Mouse (Mus musculus): ENCODE results near the gene Gm10392. TPM values are rescaled to one million over a fixed set of nuclear protein-coding genes. Genes with fewer than 3 reads are reported as not detected.

Gm10392 gene
- polyA plus RNA-seq, 1 experiment from 2014 or later = 0.10 TPM

- H3K36me3 ChIP-seq (replicated peaks) = peaks cover 5% of the 10 kb centered on the region; the same call in 1 of the 2 replicates
- H3K4me3 ChIP-seq = peak within 1 kb of the TSS; percentile 72
- WGBS = 5% methylated on average over 39 of the region's 39 CpGs
- peaks cover 58% of the 10 kb centered on the region for H3K27me3 ChIP-seq (ENCODE audit: poor library complexity, severe bottlenecking)
- DNase-seq (ENCODE audit: extremely low spot score, low spot score) = no peak
- H3K27ac ChIP-seq = peak within 1 kb of the TSS; percentile 88
- no peaks in the 10 kb centered on the region for H3K9me3 ChIP-seq
- peaks cover 87% of the 10 kb centered on the region for H3K4me1 ChIP-seq
These were observed 3.1 kb downstream of the Gm10392 start, which contains the start of gene Trp53i13 for GRCm38 (mm10) chr11:77515637-77516552. Trp53i13 (minus strand) TSS chr11:77515980.

- under 1% methylated on average over 68 of the region's 72 CpGs for WGBS
- DNase-seq (ENCODE audit: extremely low spot score, low spot score) = peak; percentile 88
- peaks cover 12% of the 10 kb centered on the region for H3K36me3 ChIP-seq (replicated peaks)
- no peaks in the 10 kb centered on the region for H3K9me3 ChIP-seq
- H3K4me3 ChIP-seq = peak within 1 kb of the TSS; percentile 72
- peaks cover 79% of the 10 kb centered on the region for H3K4me1 ChIP-seq
- peak within 1 kb of the TSS; percentile 88 for H3K27ac ChIP-seq
- H3K27me3 ChIP-seq (ENCODE audit: poor library complexity, severe bottlenecking) = peaks cover 58% of the 10 kb centered on the region
These were observed 4.0 kb downstream of the Gm10392 start, which contains the start of gene Abhd15 for GRCm38 (mm10) chr11:77514832-77515636. Abhd15 (plus strand) TSS chr11:77515121.

- Histone ChIP-seq H3K4me3 (peak overlapping the region; percentile 72), H3K36me3 (replicated peaks) (peaks cover 19% of the 10 kb centered on the region), H3K27ac (peak overlapping the region; percentile 88), H3K9me3 (no peaks in the 10 kb centered on the region), H3K4me1 (peaks cover 72% of the 10 kb centered on the region), H3K27me3 (ENCODE audit: poor library complexity, severe bottlenecking) (peaks cover 58% of the 10 kb centered on the region)
- 2% methylated on average over 19 of the region's 19 CpGs for WGBS
- no peak for DNase-seq (ENCODE audit: extremely low spot score, low spot score)
These were observed 4.6 kb downstream of the Gm10392 start for GRCm38 (mm10) chr11:77514281-77514831.

- peak overlapping the region; percentile 88 for H3K27ac ChIP-seq
- WGBS = 2% methylated on average over 10 of the region's 10 CpGs
These were observed 5.2 kb downstream of the Gm10392 start for GRCm38 (mm10) chr11:77513811-77514170.

DNA sequence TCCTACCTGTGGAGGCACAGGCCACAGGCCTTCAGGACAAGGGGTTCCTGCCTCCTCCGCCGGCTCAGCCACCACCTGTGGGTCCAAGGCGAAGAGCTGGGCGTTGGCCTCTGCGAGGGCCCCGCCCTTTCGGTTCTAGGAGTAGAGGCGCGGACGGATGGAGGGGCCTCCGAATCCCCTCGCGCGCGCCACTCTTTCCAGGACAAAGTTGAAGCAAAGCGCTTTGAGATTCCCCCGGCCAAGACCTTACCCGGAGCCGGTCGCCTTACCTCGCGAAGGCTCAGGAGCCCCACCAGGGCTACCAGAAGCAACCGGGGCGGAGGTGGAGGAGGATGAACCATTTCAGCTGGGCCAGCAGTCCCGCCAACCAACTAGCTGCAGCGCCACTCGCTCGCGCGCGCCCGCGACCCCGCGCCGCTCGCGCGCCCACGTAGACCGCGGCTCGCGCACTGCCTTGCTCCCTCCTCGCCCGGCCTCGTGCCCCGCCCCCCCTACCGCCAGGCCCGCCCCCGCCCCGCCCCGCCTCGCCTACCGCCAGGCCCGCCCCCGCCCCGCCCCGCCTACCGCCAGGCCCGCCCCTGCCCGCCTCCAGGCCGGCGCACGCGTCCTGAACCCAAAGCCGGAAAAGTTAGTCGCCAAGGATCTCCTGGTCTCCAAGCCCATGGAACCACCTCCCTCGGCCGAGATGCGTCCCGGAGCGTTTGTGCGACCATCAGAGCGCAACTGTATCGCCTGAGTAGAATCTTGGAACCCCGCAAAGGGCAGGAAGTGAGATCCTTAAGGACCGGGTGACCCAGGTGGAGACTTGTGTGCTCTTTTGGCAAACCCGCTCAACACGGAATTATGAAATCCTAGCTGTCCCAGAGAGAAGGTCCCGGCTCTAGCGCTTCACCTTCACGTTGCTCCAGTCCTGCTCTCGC, 5.8 kb downstream of the Gm10392 start:
- DNase-seq (ENCODE audit: extremely low spot score, low spot score) = peak; percentile 94
- peaks cover 55% of the 10 kb centered on the region for H3K27me3 ChIP-seq (ENCODE audit: poor library complexity, severe bottlenecking)
- H3K4me1 ChIP-seq = peaks cover 68% of the 10 kb centered on the region
- peak overlapping the region; percentile 72 for H3K4me3 ChIP-seq
- H3K27ac ChIP-seq = peak overlapping the region; percentile 88
- H3K9me3 ChIP-seq = no peaks in the 10 kb centered on the region
- under 1% methylated on average over 82 of the region's 84 CpGs for WGBS
- H3K36me3 ChIP-seq (replicated peaks) = peaks cover 25% of the 10 kb centered on the region

More at GRCm38 (mm10) chr11:77513811-77514170, 5.2 kb downstream of the Gm10392 start:
- H3K36me3 ChIP-seq (replicated peaks) = peaks cover 24% of the 10 kb centered on the region
- DNase-seq (ENCODE audit: extremely low spot score, low spot score) = no peak
- no peaks in the 10 kb centered on the region for H3K9me3 ChIP-seq
- H3K4me1 ChIP-seq = peaks cover 68% of the 10 kb centered on the region
- H3K4me3 ChIP-seq = peak overlapping the region; percentile 72
- H3K27me3 ChIP-seq (ENCODE audit: poor library complexity, severe bottlenecking) = peaks cover 58% of the 10 kb centered on the region

GRCm38 (mm10) chr11:77511336-77511735, 7.7 kb downstream of the Gm10392 start:
- Histone ChIP-seq H3K36me3 (replicated peaks) (peaks cover 41% of the 10 kb centered on the region), H3K9me3 (no peaks in the 10 kb centered on the region), H3K4me1 (peaks cover 64% of the 10 kb centered on the region), H3K4me3 (no peak overlapping the region), H3K27ac (no peak overlapping the region), H3K27me3 (ENCODE audit: poor library complexity, severe bottlenecking) (peaks cover 38% of the 10 kb centered on the region)
- WGBS = 80% methylated on average over 5 of the region's 5 CpGs
- no peak for DNase-seq (ENCODE audit: extremely low spot score, low spot score)

DNA sequence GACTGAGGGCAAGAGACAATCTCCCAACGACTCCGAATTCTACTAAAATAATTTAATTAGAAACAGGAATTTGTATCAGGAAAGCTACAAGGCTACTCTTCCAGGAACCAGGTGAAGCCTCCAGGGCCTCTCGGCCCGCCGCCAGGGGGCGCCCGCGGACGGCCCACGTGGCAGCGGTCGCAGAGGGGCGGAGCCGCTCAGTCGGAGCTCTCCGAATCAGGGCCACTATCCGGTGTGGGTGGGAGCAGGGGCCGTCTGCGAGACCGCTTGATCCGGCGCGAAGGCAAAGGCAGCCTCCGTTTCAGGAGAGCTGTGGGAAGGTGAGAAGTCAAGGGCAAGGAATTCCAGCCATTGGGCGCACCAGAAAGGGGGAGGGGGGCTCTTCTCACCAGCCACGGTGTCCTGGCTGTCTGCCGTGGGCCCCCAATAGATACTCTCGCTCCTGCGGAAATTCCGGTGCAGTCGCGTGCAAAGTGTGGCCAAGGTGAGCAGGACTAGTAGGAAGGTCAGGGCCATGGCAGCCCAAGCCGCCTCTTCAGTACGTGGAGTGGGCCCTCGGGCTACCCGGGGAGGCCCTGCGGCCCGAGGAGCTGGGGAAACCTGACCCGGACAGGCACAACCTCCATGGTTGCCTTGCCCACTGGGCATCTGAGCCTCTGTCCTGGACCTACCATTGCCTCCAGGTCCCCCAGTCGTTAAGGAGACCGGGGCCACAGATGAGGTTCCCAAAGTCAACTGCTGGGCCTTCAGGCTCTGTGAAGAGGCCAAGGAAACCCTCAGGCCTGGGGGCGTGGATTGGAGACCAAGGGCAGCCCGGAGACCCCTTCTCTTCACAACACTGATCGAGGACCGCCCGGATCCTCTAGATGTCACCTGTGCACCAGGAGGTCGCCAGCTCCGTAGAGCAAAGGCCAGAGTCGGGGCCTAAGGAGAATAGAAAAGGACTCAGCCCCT, 10.7 kb downstream of the Gm10392 start:
- Histone ChIP-seq H3K4me3 (peak overlapping the region; percentile 50), H3K36me3 (replicated peaks) (peaks cover 71% of the 10 kb centered on the region), H3K27me3 (ENCODE audit: poor library complexity, severe bottlenecking) (peaks cover 12% of the 10 kb centered on the region), H3K9me3 (no peaks in the 10 kb centered on the region), H3K4me1 (peaks cover 38% of the 10 kb centered on the region), H3K27ac (peak overlapping the region; percentile 78)
- 21% methylated on average over 49 of the region's 49 CpGs for WGBS
- DNase-seq (ENCODE audit: extremely low spot score, low spot score) = peak; percentile 79

DNA sequence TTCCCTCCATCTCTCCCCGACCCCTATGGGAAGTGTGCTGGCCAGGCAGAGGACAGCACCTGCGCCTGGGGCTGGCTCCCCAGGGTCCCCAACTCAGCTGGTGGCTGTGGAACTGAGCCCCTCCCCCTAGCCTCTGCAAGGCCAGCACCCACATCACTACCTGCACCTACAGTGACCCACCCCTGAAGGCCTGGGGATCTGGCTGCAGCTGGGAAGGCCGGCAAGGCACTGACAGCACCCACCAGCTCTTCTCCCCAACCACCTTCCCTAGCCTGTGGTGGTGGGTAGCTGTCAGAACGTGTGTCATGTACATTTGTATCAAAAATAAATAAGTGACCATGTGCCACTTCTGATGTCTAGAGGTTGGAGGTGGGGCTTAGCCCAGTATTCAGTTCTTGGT, 11.6 kb downstream of the Gm10392 start:
- DNase-seq (ENCODE audit: extremely low spot score, low spot score) = no peak
- WGBS = 78% methylated on average over 4 of the region's 4 CpGs
- peaks cover 11% of the 10 kb centered on the region for H3K27me3 ChIP-seq (ENCODE audit: poor library complexity, severe bottlenecking)
- H3K4me1 ChIP-seq = peaks cover 38% of the 10 kb centered on the region
- peaks cover 80% of the 10 kb centered on the region for H3K36me3 ChIP-seq (replicated peaks)
- H3K27ac ChIP-seq = no peak overlapping the region
- H3K9me3 ChIP-seq = no peaks in the 10 kb centered on the region
- H3K4me3 ChIP-seq = peak overlapping the region; percentile 9; the same call in 1 of the 2 replicates

- peaks cover 33% of the 10 kb centered on the region for H3K4me1 ChIP-seq
- WGBS = 88% methylated on average over 6 of the region's 6 CpGs
- DNase-seq (ENCODE audit: extremely low spot score, low spot score) = no peak
- H3K36me3 ChIP-seq (replicated peaks) = peaks cover 85% of the 10 kb centered on the region
- H3K27me3 ChIP-seq (ENCODE audit: poor library complexity, severe bottlenecking) = peaks cover 8% of the 10 kb centered on the region; the same call in 1 of the 2 replicates
- no peak overlapping the region for H3K27ac ChIP-seq
- H3K4me3 ChIP-seq = peak overlapping the region; percentile 9; the same call in 1 of the 2 replicates
- no peaks in the 10 kb centered on the region for H3K9me3 ChIP-seq
These were observed 12.1 kb downstream of the Gm10392 start for GRCm38 (mm10) chr11:77506941-77507340.

- no peaks in the 10 kb centered on the region for H3K9me3 ChIP-seq
- DNase-seq (ENCODE audit: extremely low spot score, low spot score) = no peak
- peaks cover 32% of the 10 kb centered on the region for H3K4me1 ChIP-seq
- no peak overlapping the region; the same call in 1 of the 2 replicates for H3K4me3 ChIP-seq
- 89% methylated on average over 14 of the region's 14 CpGs for WGBS
- no peak overlapping the region for H3K27ac ChIP-seq
- H3K27me3 ChIP-seq (ENCODE audit: poor library complexity, severe bottlenecking) = peaks cover 8% of the 10 kb centered on the region; the same call in 1 of the 2 replicates
- H3K36me3 ChIP-seq (replicated peaks) = peaks cover 92% of the 10 kb centered on the region
These were observed 12.7 kb downstream of the Gm10392 start for GRCm38 (mm10) chr11:77506273-77506672.
